Mouse (Mus musculus) regulatory T cell (primary cell): ENCODE measurements at regions not wholly inside any gene's neighbourhood (a gene's known extent, or its start where the extent isn't known, plus 50 kb on each side); places are given as distances from the start of the nearest gene placed in this dataset.

Experiments used
- in situ Hi-C: fragments of 300-600 bp; cut with MboI, MseI; formaldehyde crosslinking; loops from one replicate; pipeline ENCODE4 v1.15.1; 2025; ENCODE audit warnings: high pct_unique_total_duplicates

- in situ Hi-C loops: no loop called here
Observed at GRCm38 (mm10) chr14:28773068-28773467, 244.9 kb upstream of the Lrtm1 start.

GRCm38 (mm10) chr14:28775686-28776085 lies 242.3 kb upstream of the Lrtm1 start:
- in situ Hi-C loops: no loop called here

DNA sequence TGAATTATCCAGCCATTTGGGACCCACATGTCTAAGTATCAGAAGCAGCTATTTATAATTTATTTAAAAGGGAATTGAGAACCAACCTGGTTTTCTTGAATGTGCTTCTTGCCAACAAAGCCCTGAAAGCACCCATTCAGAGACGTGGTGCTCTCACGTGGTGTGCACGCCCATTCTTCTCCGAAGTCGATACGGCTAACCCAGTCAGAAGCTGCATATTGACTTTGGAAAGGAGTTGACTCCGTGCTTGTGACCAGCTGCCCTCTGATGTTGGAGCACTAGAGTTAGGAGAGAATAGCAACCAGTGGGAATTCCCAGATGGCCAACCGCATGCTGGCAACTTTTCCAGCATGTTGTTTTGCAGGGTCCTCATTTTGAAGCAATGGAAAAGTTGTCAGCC lies 240.2 kb upstream of the Lrtm1 start:
- in situ Hi-C loops: no loop called here

- in situ Hi-C loops: no loop called here
Observed at GRCm38 (mm10) chr14:28781660-28782059, 236.3 kb upstream of the Lrtm1 start.

DNA sequence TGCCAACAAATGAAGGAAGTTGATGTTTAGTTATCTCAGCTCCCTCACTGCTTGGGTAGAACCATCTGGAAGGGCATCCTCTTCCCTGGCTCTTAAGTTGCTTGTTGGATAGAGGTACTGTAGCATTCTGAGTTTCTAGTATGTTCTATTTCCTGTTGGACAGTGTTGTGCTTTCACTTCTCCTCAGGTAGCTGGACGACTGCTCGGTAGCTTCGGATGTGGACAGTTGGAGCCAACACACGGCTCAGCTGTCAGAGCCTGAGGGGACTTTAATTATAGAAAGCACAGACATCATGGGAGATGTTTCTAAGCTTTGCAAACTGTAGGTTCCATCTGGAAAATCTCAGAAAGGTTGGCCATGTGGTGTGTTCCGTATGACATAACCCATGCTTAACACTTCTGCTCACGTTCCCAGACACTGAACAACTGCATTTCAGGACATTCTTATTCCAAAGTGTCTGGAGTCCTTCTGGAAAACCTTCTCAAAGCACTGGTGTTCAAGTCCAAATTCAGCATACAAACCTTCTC lies 233.8 kb upstream of the Lrtm1 start:
- in situ Hi-C loops: no loop called here

GRCm38 (mm10) chr14:28798290-28798689 lies 219.7 kb upstream of the Lrtm1 start:
- in situ Hi-C loops: no loop called here

DNA sequence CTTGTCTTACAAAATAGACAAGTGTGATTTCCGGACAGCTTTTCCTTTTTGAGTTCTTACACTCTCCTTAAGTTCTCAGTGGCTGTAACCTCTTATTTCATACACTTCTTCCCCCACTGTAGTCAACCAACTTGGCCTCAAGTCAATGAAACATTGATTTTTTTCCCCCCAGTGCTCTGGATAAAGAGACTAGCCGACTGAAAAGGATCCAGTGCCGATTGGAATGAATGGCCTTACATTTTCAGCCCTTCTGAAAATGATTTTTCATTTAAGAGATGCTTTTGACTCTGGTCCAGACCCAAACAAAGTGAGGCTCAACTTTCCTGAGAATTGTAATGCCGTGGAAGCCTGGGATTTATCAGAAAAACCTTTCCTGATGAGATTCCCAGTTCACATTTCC lies 216.3 kb upstream of the Lrtm1 start:
- in situ Hi-C loops: no loop called here

DNA sequence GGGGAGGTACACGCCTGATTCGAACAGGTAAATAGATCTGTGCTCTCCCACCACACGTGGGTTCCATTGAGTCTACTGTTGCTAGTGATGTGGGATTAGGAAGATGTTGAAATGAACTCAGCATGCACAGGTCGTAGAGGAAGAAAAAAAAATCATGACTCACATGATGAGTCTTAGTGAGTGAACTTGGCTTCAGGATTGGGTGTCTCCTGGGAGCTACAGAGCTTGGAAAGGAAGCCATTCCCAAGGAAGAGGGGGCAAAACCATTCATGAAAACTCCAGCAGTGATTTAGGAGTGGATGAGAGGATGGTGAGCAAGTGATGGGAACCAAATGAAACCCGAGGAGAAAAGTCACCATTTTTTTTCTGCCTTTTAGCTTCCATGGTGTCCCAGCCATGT lies 215.9 kb upstream of the Lrtm1 start:
- in situ Hi-C loops: no loop called here

DNA sequence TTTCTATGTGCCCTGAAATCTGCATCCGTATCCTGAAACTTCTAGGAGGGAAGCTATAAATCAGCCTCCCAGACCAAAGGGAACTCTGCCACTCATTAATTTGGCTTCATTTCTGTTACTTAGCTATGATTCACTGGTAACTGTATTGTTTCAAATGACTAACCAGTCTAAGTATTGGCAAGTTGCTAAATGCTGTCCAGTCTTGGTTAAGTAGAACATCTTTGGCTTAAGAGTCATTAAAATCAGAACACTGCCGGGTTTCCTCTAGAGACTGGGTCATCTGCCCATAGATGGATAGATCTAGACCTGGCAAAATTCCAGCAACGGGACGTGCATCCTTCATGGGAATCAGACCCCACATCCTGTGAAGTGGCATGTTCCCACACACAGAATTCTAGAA lies 209.9 kb upstream of the Lrtm1 start:
- in situ Hi-C loops: no loop called here

DNA sequence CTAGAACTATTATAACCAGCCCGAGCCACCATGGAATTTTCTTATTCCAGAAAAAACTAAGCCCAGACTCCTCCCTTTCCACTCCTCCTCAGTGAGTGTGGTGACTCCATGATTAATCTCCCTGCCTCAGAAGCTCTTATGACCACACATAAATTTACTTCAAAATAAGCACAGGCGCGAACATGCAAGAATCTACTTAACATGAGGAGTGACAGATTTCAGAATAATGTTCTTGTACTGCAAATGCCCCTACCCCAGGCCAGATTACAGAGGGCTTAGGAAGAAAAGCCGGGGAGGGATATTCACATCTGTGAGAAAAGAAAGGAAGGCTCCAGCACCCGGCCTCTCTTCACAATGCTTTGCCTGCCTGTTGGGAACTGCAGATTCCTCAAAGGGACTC lies 208.7 kb upstream of the Lrtm1 start:
- in situ Hi-C loops: no loop called here

DNA sequence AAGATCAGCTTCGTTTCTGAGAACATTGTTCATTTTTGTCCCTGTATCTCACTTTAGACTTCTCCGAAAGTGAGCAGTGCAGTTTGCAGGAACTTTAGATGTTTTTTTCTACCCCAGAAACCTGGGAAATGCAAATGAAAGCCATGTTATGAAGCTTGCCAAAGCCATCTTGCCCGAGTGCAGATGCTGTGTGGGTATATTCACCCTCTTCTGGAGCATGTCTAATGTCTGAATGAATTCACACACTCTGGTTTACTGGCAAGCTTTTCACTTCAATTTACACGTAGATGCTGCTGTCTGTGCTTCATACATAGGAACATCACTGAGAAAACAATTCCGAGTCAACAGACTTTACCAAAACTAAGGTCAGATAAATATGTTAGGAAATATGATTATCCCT lies 197.0 kb upstream of the Lrtm1 start:
- in situ Hi-C loops: no loop called here

DNA sequence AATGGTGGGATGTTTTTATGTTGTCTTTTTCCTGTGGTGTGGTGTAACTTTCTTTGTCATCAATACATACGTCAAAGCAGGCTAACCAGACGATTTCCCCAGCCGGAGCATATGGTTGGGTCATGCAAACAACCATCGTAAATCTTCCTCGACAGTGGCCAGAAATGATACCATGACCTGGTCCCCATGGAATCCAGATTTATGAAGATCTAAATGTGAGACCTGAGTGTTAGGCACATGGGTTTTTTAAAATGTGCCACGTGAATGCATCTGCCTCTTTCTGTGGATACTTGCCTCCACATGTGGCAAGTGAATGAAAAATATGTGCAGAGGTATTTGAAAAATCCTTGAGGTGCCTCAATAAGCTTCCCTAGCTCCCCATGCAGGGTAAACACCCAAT lies 190.8 kb upstream of the Lrtm1 start:
- in situ Hi-C loops: no loop called here

DNA sequence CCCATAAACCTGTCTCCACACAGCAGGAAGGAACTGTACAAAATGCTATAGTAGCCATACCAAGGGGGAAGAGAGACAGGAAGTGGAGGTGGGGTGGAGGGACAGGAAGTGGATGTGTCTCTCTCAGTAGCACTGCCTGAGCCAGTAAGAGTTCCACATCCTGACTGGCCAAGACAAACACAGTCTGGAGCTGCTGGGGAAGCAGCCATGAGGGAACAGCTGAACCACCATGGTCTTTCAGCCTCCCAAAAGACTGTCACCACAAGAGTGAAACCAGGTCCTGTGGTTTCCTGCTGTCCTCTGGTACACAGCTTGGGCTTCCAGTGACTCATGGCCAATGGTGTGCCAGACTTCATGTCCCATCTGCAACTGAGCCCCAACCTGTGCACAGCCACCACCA lies 180.9 kb upstream of the Lrtm1 start:
- in situ Hi-C loops: no loop called here

DNA sequence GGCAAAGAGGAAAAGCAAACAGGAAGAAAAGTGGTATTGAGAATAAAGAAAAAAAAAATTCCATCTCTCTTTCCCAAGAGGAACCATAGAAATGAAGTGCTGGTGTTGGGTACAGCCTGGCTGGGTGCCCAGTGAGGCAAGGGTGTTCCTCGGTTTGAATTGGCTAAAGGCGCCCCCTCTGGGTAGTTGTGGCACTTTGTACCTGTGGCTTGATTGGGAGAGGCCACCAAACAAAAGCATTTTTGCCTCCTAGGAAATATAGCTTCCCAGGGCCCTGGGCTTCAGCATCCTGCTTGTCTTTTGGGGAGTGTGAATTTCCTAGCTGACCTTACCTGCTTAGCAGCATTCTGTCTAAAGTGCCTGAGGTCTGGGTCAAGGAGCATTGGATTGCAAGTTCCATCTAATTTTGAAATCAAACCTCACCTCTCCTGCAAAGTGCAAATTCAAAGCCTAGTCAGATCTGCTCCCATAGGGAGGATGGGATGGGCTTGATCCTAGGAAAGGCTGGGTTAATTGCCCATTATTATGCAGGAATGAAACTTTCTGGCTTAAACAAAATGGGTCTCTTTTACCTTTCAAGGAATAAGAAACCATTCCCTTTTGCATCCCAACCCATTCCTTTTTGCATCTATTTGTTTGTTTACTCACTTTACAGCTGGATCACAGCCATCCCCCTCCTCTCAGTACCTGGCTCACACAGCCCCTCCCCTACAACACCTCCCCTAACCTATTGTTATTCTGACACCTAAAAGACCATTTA lies 169.0 kb upstream of the Lrtm1 start:
- in situ Hi-C loops: no loop called here
